Mouse (Mus musculus): Measurements from ENCODE around the gene Accsl.

GRCm38 (mm10) chr2:93858845-93859244 is 10.1 kb downstream of the Accsl start:
- TF ChIP-seq CTCF (IDR thresholded peaks at IDR 0.05; ENCODE audit: borderline replicate concordance, extremely low read depth, insufficient read depth, insufficient read length): no peak
- TF ChIP-seq POLR2A (IDR thresholded peaks at IDR 0.05; ENCODE audit: borderline replicate concordance, extremely low read depth, insufficient read depth, insufficient read length, poor library complexity, severe bottlenecking): no peak

Data from brain, embryonic 14.5 days (tissue).